Mouse (Mus musculus) liver, embryonic 15.5 days (tissue): ENCODE results near the gene Lrig3. TPM values are rescaled to one million over a fixed set of nuclear protein-coding genes. Genes with fewer than 3 reads are reported as not detected.

Source experiments
- microRNA-seq: library from miRNA; unstranded; fragments of <30 nt; microRNA quantifications from one replicate; pipeline ENCODE4, GENCODE M21; 2016
- polyA plus RNA-seq: library from polyadenylated mRNA; unstranded; fragments of >200 nt; fragmentation: Nextera tagmentation; extraction: Ambion mirVana; gene quantifications from 2 replicates; pipeline ENCODE4 v1.2.1, GENCODE M21; 2015

Lrig3 gene
- polyA plus RNA-seq, 1 experiment from 2014 or later: 0.85 TPM

Small RNA genes within 50 kb of the gene (microRNA-seq; reads per million reads assigned to microRNA genes)
- not detected for gene Gm22183
